Mouse (Mus musculus): ENCODE results near the gene Ccdc182.
A peak's percentile ranks its signal among the peaks of the same experiment; 100 is the strongest.

The Ccdc182 gene

GRCm38 (mm10) chr11:88293631-88294393, at the start of gene Ccdc182:
Gene Ccdc182 (plus strand): TSS chr11:88294058.
- DNase-seq (ENCODE audit: low read depth, low spot score) = no peak

- no peak for DNase-seq (ENCODE audit: low read depth, low spot score)
These were observed 48.2 kb upstream of the Ccdc182 start for GRCm38 (mm10) chr11:88245581-88246170.

GRCm38 (mm10) chr11:88248636-88249035, 45.2 kb upstream of the Ccdc182 start:
- DNase-seq (ENCODE audit: low read depth, low spot score) = no peak

- DNase-seq (ENCODE audit: low read depth, low spot score) = no peak
These were observed 43.3 kb upstream of the Ccdc182 start for GRCm38 (mm10) chr11:88250568-88250967.

- no peak for DNase-seq (ENCODE audit: low read depth, low spot score)
These were observed 42.6 kb upstream of the Ccdc182 start for GRCm38 (mm10) chr11:88251295-88251694.

GRCm38 (mm10) chr11:88251972-88252766, 41.7 kb upstream of the Ccdc182 start:
- peak; percentile 63 for DNase-seq (ENCODE audit: low read depth, low spot score)

- peak; percentile 15 for DNase-seq (ENCODE audit: low read depth, low spot score)
These were observed 40.9 kb upstream of the Ccdc182 start for GRCm38 (mm10) chr11:88252767-88253513.

GRCm38 (mm10) chr11:88253514-88254167, 40.2 kb upstream of the Ccdc182 start:
- no peak for DNase-seq (ENCODE audit: low read depth, low spot score)

- no peak for DNase-seq (ENCODE audit: low read depth, low spot score)
These were observed 36.2 kb upstream of the Ccdc182 start for GRCm38 (mm10) chr11:88257700-88258099.

GRCm38 (mm10) chr11:88258212-88258611, 35.6 kb upstream of the Ccdc182 start:
- peak; percentile 16 for DNase-seq (ENCODE audit: low read depth, low spot score)

- DNase-seq (ENCODE audit: low read depth, low spot score) = no peak
These were observed 33.4 kb upstream of the Ccdc182 start for GRCm38 (mm10) chr11:88260463-88260862.

GRCm38 (mm10) chr11:88264889-88265288, 29.0 kb upstream of the Ccdc182 start:
- DNase-seq (ENCODE audit: low read depth, low spot score) = no peak

- DNase-seq (ENCODE audit: low read depth, low spot score) = no peak
These were observed 27.5 kb upstream of the Ccdc182 start for GRCm38 (mm10) chr11:88266311-88266710.

- no peak for DNase-seq (ENCODE audit: low read depth, low spot score)
These were observed 22.0 kb upstream of the Ccdc182 start for GRCm38 (mm10) chr11:88271870-88272269.

GRCm38 (mm10) chr11:88274111-88274879, 19.6 kb upstream of the Ccdc182 start:
- no peak for DNase-seq (ENCODE audit: low read depth, low spot score)

- DNase-seq (ENCODE audit: low read depth, low spot score) = no peak
These were observed 18.9 kb upstream of the Ccdc182 start for GRCm38 (mm10) chr11:88274901-88275498.

GRCm38 (mm10) chr11:88275949-88276348, 17.9 kb upstream of the Ccdc182 start:
- no peak for DNase-seq (ENCODE audit: low read depth, low spot score)

- no peak for DNase-seq (ENCODE audit: low read depth, low spot score)
These were observed 17.1 kb upstream of the Ccdc182 start for GRCm38 (mm10) chr11:88276534-88277308.

GRCm38 (mm10) chr11:88279006-88279405, 14.9 kb upstream of the Ccdc182 start:
- DNase-seq (ENCODE audit: low read depth, low spot score) = no peak

All from CD4-positive helper T cell, adult 2 months (primary cell).